Mouse (Mus musculus) E14TG2a.4 (cell line): Measurements from ENCODE around the gene Gm19402.

ENCODE experiments used
- CTCF ChIP-seq: conservative IDR thresholded peaks from 2 replicates; pipeline ENCODE4 v1.5.1; 2014; ENCODE audit warnings: low read length
- NANOG ChIP-seq: IDR thresholded peaks from 2 replicates; pipeline ENCODE4 v1.6.1; 2014; ENCODE audit warnings: borderline replicate concordance, low read length, mixed read lengths
- POU5F1 ChIP-seq: IDR thresholded peaks from 2 replicates; pipeline ENCODE4 v1.6.1; 2014; ENCODE audit warnings: low read length, borderline replicate concordance

DNA sequence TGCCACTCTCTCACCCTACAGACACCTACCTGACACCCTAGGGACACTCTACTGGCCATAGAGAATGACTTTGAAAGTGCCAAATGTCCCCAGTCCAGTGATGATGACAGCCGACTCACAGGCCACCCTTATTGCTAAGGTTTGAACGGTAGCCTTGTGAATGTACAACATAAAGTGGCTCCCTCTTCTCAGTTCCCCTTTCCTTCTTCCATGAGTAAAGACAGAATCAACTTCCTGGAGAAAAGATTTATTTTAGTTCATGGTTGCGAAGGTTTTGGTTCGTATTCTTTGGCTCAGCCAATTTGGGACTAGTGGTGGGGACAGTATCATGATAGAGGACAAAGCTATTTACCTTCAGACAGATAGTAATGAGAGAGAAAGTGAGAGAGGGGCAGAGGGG, 48.4 kb upstream of the Gm19402 start:
- TF ChIP-seq CTCF (no peak), NANOG (no peak), POU5F1 (no peak)
